Mouse (Mus musculus) G1E (cell line): ENCODE measurements around the gene Sim2. TPM values are rescaled to one million over a fixed set of nuclear protein-coding genes. Genes with fewer than 3 reads are reported as not detected.

Experiments
- ATAC-seq: 2 replicates; pipeline ENCODE4 v1.8.0; 2016; ENCODE audit warnings: mild to moderate bottlenecking; ENCODE audit not compliant: insufficient number of reproducible peaks, poor library complexity, low FRiP score, severe bottlenecking; ENCODE audit errors: extremely low read depth
- DNase-seq: peaks from one replicate; pipeline ENCODE4 v3.0.0; 2012; ENCODE audit warnings: low spot score
- H3K27me3 ChIP-seq: 2 replicates; pipeline ENCODE4 v1.6.1; 2012; ENCODE audit warnings: mild to moderate bottlenecking, low read length, inconsistent platforms; ENCODE audit not compliant: insufficient read depth
- H3K36me3 ChIP-seq: replicated peaks from 2 replicates; pipeline ENCODE3; 2012; ENCODE audit warnings: mild to moderate bottlenecking, inconsistent platforms
- H3K4me1 ChIP-seq: 2 replicates; pipeline ENCODE4 v1.6.1; 2012; ENCODE audit warnings: low read depth, low read length, inconsistent platforms, mixed read lengths; ENCODE audit not compliant: insufficient read depth
- H3K4me3 ChIP-seq: 2 replicates; pipeline ENCODE4 v1.5.1; 2012; ENCODE audit warnings: low read depth, mild to moderate bottlenecking, inconsistent platforms, low read length, moderate library complexity, mixed read lengths
- H3K9me3 ChIP-seq: replicated peaks from 2 replicates; pipeline ENCODE4 v1.6.1; 2012; ENCODE audit warnings: inconsistent platforms
- CTCF ChIP-seq: IDR thresholded peaks from 2 replicates; pipeline ENCODE4 v1.5.1; 2012; ENCODE audit warnings: low read depth, low read length, inconsistent platforms, mixed read lengths
- GATA1 ChIP-seq: IDR thresholded peaks from 2 replicates; pipeline ENCODE4 v1.6.1; 2012; ENCODE audit warnings: borderline replicate concordance, low read length, inconsistent platforms, mixed read lengths
- GATA2 ChIP-seq: IDR thresholded peaks from 2 replicates; pipeline ENCODE4 v1.6.1; 2012; ENCODE audit warnings: low read depth, low read length, inconsistent platforms, borderline replicate concordance
- POLR2AphosphoS5 ChIP-seq: IDR thresholded peaks from 2 replicates; pipeline ENCODE4 v1.6.1; 2012; ENCODE audit warnings: low read depth, low read length, inconsistent platforms; ENCODE audit not compliant: insufficient replicate concordance
- TAL1 ChIP-seq: conservative IDR thresholded peaks from 2 replicates; pipeline ENCODE4 v1.6.1; 2012; ENCODE audit warnings: low read depth, low read length, inconsistent platforms, mixed read lengths
- polyA plus RNA-seq: library from polyadenylated mRNA; stranded (reverse); fragments of >175 nt; gene quantifications from 2 replicates; pipeline ENCODE4 v1.2.3, GENCODE M21; 2012
- total RNA-seq, 2 experiments: library from RNA; stranded (forward) in 1 of 2; stranded (reverse) in 1 of 2; fragments of 200-1000 nt in 1 of 2; fragments of >200 nt in 1 of 2; fragmentation: Nextera tagmentation in 1 of 2; gene quantifications; 2 replicates each; pipeline ENCODE4 v1.2.3; 2014 to 2017

Gene Sim2
- total and polyA plus RNA-seq, 3 experiments, result not detected

DNA sequence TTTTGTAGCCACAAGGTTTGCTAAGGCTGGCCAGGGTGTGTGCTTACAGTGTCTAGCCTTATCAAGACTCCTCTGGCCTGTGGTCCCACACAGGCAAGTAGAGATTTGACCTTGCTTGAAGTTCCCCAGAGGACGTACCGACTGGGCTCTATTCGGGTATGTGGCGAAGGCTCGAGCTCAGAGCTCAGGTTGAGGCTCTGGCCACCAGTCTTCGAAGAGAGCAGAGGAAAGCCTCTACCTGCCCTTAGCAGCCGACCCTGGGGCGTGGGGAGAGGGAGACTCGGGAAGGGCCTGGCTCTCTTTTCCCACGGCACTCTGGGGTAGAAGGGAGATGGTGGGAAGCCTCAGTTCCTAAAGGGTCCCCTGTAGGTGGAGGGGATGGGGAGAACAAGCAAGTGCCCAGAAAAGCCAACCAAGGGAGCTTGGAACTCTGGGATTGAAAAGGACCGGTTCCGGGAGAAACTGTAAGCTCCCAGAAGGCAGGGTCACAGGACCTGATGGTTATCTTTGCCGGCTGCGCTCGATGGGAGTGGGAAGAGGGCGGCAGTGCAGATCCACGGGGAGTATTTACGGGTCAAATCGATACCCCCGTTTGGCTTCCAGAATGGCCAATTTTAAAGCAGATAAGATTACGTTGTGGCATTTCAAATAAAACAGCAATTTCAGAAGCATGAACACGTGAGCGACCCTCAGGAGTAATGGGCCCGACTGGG lies 8.6 kb downstream of the Sim2 start:
- DNase-seq, result no peak
- Histone ChIP-seq H3K9me3 (no peaks in the 10 kb centered on the region), H3K4me3 (no peak overlapping the region), H3K4me1 (no peaks in the 10 kb centered on the region), H3K36me3 (no peaks in the 10 kb centered on the region), H3K27me3 (peaks cover 62% of the 10 kb centered on the region)
- TF ChIP-seq GATA2, result no peak
- no peak for TF ChIP-seq TAL1
- TF ChIP-seq POLR2AphosphoS5, result no peak
- no peak for TF ChIP-seq GATA1
- TF ChIP-seq CTCF, result no peak
- no peak for ATAC-seq

DNA sequence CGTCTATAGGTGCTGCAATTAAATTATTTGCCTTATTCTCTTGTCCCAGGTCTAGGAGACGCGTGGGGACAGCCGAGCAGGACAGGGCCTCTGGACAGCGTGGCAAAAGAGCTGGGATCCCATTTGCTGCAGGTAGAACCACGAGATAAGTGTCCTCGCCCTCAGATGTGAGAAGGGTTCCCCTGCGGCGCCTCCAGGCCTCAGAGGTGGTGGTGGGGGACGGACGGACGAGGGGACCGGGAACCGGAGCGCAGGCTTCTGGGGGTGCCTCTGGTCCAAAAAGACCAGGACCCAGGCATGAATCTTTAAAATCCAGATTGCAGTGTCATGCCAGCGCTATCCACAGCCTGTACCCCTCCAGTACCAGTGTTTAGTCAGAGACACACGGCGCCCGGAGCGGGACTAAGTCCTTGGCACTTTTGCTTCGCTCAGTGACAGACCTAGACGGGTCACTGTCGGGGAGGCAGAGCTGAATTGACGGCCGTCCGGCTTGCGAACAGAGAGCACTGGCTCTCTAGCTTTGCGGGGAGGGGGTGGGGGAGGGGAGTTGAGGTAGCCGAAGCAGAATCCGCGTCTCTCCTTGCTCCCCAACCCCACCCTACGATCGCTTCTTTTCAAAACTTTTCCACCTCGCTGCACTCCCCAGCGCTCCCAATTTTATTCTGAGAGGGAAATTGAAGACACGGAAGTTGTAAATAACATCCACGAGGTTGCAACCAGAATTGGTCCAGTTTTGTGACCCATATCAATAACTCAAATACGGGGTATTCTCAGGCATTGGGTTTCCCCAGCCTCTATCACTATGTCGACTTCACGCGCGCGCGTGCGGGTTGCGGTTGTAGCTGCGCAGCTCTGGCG lies 9.7 kb downstream of the Sim2 start:
- ATAC-seq (no peak), DNase-seq (no peak)
- peaks cover 52% of the 10 kb centered on the region for H3K27me3 ChIP-seq
- H3K9me3 ChIP-seq, result no peaks in the 10 kb centered on the region
- no peaks in the 10 kb centered on the region for H3K4me1 ChIP-seq
- TF ChIP-seq CTCF (no peak), GATA2 (no peak), TAL1 (no peak), POLR2AphosphoS5 (no peak), GATA1 (no peak)
- no peaks in the 10 kb centered on the region for H3K36me3 ChIP-seq
- H3K4me3 ChIP-seq, result no peak overlapping the region

DNA sequence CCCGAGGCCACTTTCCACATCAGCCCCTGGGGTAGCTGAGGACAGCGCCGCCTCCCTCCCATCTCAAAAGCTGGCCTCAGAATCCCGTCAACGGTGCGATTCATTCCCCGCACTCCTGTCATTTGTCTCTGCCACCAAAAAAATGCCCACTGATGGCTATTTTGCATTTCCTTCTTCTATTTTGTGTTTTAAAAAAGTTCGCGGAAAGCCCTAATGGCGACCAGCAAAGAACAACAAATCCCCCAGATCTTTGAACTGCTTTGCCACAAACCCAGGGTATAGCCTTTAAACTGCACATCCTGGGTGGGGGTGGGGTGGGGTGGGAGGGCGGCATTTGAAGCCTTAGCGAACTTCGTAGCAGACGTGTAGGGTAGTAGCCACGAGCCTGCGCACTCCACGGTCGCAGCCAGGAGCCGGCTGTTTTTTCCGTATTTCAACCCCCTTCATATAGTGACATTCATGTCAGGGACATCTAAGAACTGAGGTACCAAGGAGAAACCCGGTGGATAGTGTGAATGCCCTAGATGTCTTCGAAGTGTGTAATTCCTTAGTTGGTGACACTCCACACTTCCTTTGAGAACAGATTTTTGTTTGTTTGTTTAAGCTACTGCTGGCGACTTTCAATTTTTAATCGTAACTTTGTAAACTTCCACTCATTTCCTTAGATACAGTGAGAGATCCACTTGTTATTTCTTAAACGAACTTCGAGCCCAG lies 10.5 kb downstream of the Sim2 start:
- Histone ChIP-seq H3K27me3 (peaks cover 52% of the 10 kb centered on the region), H3K9me3 (no peaks in the 10 kb centered on the region), H3K36me3 (no peaks in the 10 kb centered on the region), H3K4me1 (no peaks in the 10 kb centered on the region), H3K4me3 (no peak overlapping the region)
- TF ChIP-seq POLR2AphosphoS5 (no peak), GATA1 (no peak), GATA2 (no peak), TAL1 (no peak), CTCF (no peak)
- ATAC-seq, result no peak
- DNase-seq, result no peak

DNA sequence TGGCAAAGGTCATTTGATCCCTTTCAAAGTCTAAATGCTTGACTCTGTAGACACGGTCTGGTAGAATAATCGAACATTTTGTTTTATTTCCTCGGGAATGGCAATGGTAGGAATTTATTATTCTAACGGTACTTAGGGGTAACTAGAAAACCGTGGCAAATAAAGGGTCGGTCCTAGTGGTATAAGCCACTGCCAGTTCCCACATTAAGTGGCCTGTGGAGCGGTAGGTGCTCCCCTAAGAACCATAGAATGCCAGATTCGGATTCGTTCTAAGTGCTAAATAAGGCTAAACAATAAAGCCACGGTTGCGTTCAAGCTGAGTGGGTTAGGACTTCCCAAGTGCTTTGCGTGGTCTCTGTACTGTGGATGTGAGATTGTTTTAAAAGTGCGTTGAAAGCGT lies 11.7 kb downstream of the Sim2 start:
- H3K27me3 ChIP-seq, result peaks cover 49% of the 10 kb centered on the region
- ATAC-seq, result no peak

DNA sequence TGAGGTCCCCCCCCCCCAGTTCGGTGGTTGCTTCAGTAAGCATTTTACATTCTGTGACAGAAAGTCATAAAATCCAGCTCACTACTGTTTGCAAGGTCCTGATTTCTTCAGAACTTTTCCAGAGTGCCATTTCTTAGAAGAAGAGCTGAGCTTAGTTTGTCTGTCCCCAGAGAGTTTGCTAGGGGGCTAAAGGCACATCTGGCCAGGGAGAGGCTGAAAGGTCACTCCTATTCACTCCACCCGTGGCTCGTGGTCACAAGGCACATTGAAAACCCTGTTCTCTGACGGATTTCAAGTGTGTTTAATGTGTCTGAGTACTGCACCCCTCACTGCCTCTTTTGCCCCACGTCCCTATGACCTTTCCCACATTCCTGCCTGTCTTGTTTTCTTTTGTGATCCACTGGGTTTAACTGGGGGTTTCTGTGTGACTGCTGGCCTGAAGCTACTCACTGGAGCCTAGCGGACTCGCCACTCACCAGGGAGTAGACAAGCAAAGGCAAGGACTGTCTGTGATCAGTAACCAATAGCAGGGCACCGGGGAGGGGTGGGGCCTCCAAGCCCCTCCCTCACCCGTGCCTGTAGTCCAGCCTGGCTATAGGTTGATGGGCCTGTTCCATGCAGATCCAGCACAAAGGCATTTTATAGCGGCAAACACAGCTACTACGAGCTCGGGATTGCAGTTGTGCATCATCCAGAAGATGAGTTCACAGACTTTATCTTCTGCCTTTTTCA lies 13.2 kb downstream of the Sim2 start:
- peaks cover 39% of the 10 kb centered on the region for H3K27me3 ChIP-seq
- DNase-seq, result no peak
- no peak overlapping the region for H3K4me3 ChIP-seq
- TF ChIP-seq POLR2AphosphoS5 (no peak), GATA1 (no peak), GATA2 (no peak), TAL1 (no peak), CTCF (no peak)
- H3K36me3 ChIP-seq, result no peaks in the 10 kb centered on the region
- no peaks in the 10 kb centered on the region for H3K9me3 ChIP-seq
- H3K4me1 ChIP-seq, result no peaks in the 10 kb centered on the region
- ATAC-seq, result 0 out of 2 replicates have a peak, but pooled peaks have one; percentile 22

More for the DNA sequence above, 11.7 kb downstream of the Sim2 start:
- Histone ChIP-seq H3K36me3 (no peaks in the 10 kb centered on the region), H3K4me3 (no peak overlapping the region), H3K9me3 (no peaks in the 10 kb centered on the region), H3K4me1 (no peaks in the 10 kb centered on the region)
- no peak for DNase-seq
- TF ChIP-seq TAL1, result no peak
- TF ChIP-seq CTCF, result no peak
- no peak for TF ChIP-seq POLR2AphosphoS5
- TF ChIP-seq GATA1, result no peak
- TF ChIP-seq GATA2, result no peak
